Mouse (Mus musculus) cerebellum, adult 9-10 months (tissue): Measurements from ENCODE around the gene Ddi2.

Source experiments
- DNase-seq: peaks from one replicate; pipeline ENCODE4 v3.0.0; 2022

The Ddi2 gene

GRCm38 (mm10) chr4:141686093-141686492 is 37.1 kb downstream of the Ddi2 start:
- no peak for DNase-seq

GRCm38 (mm10) chr4:141685499-141685898 is 37.7 kb downstream of the Ddi2 start, which contains the start of gene Rsc1a1:
Rsc1a1 (minus strand) TSS chr4:141685599.
- DNase-seq: no peak

GRCm38 (mm10) chr4:141682706-141683230 is 40.5 kb downstream of the Ddi2 start:
- DNase-seq: no peak

GRCm38 (mm10) chr4:141681767-141682166 is 41.5 kb downstream of the Ddi2 start:
- no peak for DNase-seq

GRCm38 (mm10) chr4:141680892-141681291 is 42.3 kb downstream of the Ddi2 start:
- no peak for DNase-seq

- no peak for DNase-seq
Measured at GRCm38 (mm10) chr4:141679016-141679415, 44.2 kb downstream of the Ddi2 start.

- DNase-seq: no peak
Measured at GRCm38 (mm10) chr4:141676462-141676979, 46.7 kb downstream of the Ddi2 start.

GRCm38 (mm10) chr4:141672325-141672724 is 50.9 kb downstream of the Ddi2 start:
- DNase-seq: no peak

GRCm38 (mm10) chr4:141671389-141671788 is 51.8 kb downstream of the Ddi2 start:
- no peak for DNase-seq

GRCm38 (mm10) chr4:141669898-141670712 is 53.1 kb downstream of the Ddi2 start:
- no peak for DNase-seq

- no peak for DNase-seq
Measured at GRCm38 (mm10) chr4:141664799-141665198, 58.4 kb downstream of the Ddi2 start, which contains the start of gene Plekhm2. Plekhm2 (minus strand) TSS chr4:141664899.

- DNase-seq: peak; percentile 69
Measured at GRCm38 (mm10) chr4:141664011-141664745, 59.0 kb downstream of the Ddi2 start.

- DNase-seq: no peak
Measured at GRCm38 (mm10) chr4:141663122-141663931, 59.9 kb downstream of the Ddi2 start.

- no peak for DNase-seq
Measured at GRCm38 (mm10) chr4:141660884-141661283, 62.3 kb downstream of the Ddi2 start.

GRCm38 (mm10) chr4:141659739-141660138 is 63.5 kb downstream of the Ddi2 start:
- no peak for DNase-seq

- DNase-seq: no peak
Measured at GRCm38 (mm10) chr4:141658846-141659484, 64.3 kb downstream of the Ddi2 start.

- DNase-seq: no peak
Measured at GRCm38 (mm10) chr4:141656932-141657331, 66.3 kb downstream of the Ddi2 start.

- DNase-seq: peak; percentile 75
Measured at GRCm38 (mm10) chr4:141655908-141656608, 67.2 kb downstream of the Ddi2 start.

GRCm38 (mm10) chr4:141654509-141654908 is 68.7 kb downstream of the Ddi2 start:
- DNase-seq: no peak

GRCm38 (mm10) chr4:141653813-141654212 is 69.4 kb downstream of the Ddi2 start:
- no peak for DNase-seq

GRCm38 (mm10) chr4:141653044-141653443 is 70.2 kb downstream of the Ddi2 start:
- DNase-seq: no peak
